Mouse (Mus musculus) forebrain, embryonic 12.5 days (tissue): ENCODE results near the gene Mgl2. TPM values are rescaled to one million over a fixed set of nuclear protein-coding genes. Genes with fewer than 3 reads are reported as not detected.

Source experiments
- ATAC-seq: fragments of 200-750 bp; cut with Nextera tagmentation; 2 replicates; pipeline ENCODE4 v1.8.0; 2017; ENCODE audit warnings: moderate TSS enrichment; ENCODE audit not compliant: low FRiP score
- H3K27ac ChIP-seq: fragments of 300-500 bp; sonication (generic); 2 replicates; pipeline ENCODE4 v1.5.1; 2016; ENCODE audit warnings: mild to moderate bottlenecking
- H3K27me3 ChIP-seq: fragments of 300-500 bp; sonication (generic); 2 replicates; pipeline ENCODE4 v1.6.1; 2016; ENCODE audit warnings: mild to moderate bottlenecking
- H3K36me3 ChIP-seq: fragments of 300-500 bp; sonication (generic); replicated peaks from 2 replicates; pipeline ENCODE4 v1.6.1; 2016; ENCODE audit warnings: mild to moderate bottlenecking
- H3K4me1 ChIP-seq: fragments of 300-500 bp; sonication (generic); 2 replicates; pipeline ENCODE4 v1.6.1; 2016
- H3K4me2 ChIP-seq: fragments of 300-500 bp; sonication (generic); 2 replicates; pipeline ENCODE4 v1.6.1; 2016; ENCODE audit warnings: mild to moderate bottlenecking, moderate library complexity
- H3K4me3 ChIP-seq: fragments of 300-500 bp; sonication (generic); replicated peaks from 2 replicates; pipeline ENCODE4 v1.5.1; 2016; ENCODE audit warnings: mild to moderate bottlenecking
- H3K9ac ChIP-seq: fragments of 300-500 bp; sonication (generic); 2 replicates; pipeline ENCODE4 v1.6.1; 2016; ENCODE audit warnings: mild to moderate bottlenecking
- H3K9me3 ChIP-seq: fragments of 300-500 bp; sonication (generic); 2 replicates; pipeline ENCODE4 v1.6.1; 2016
- WGBS: fragments of 180-500 bp; shearing (Covaris S2); methylation state at CpG from one replicate; pipeline ENCODE4 v1.1.7; 2016; 5-methylcytosine and 5-hydroxymethylcytosine counted together
- polyA plus RNA-seq: library from polyadenylated mRNA; unstranded; fragments of >200 nt; fragmentation: Nextera tagmentation; extraction: Ambion mirVana; gene quantifications from 2 replicates; pipeline ENCODE4 v1.2.1, GENCODE M21; 2016

The Mgl2 gene
- not detected in 2 replicates for polyA plus RNA-seq

GRCm38 (mm10) chr11:70129926-70130379 is at the start of gene Mgl2:
Gene Mgl2 (plus strand): TSS chr11:70130329.
- no peaks in the 10 kb centered on the region for H3K9me3 ChIP-seq
- WGBS, result 86% methylated on average over 9 of the region's 9 CpGs
- H3K27me3 ChIP-seq, result no peaks in the 10 kb centered on the region
- no peak within 1 kb of the TSS for H3K4me2 ChIP-seq
- no peak within 1 kb of the TSS for H3K27ac ChIP-seq
- H3K9ac ChIP-seq, result no peak within 1 kb of the TSS
- H3K36me3 ChIP-seq, result no peaks in the 10 kb centered on the region
- H3K4me1 ChIP-seq, result no peaks in the 10 kb centered on the region
- H3K4me3 ChIP-seq, result no peak within 1 kb of the TSS
- ATAC-seq, result no peak

- H3K36me3 ChIP-seq, result no peaks in the 10 kb centered on the region
- no peak overlapping the region for H3K4me2 ChIP-seq
- no peaks in the 10 kb centered on the region for H3K27me3 ChIP-seq
- H3K4me1 ChIP-seq, result no peaks in the 10 kb centered on the region; the same call in 1 of the 2 replicates
- WGBS, result 82% methylated on average over 15 of the region's 15 CpGs
- no peak overlapping the region for H3K9ac ChIP-seq
- ATAC-seq, result no peak
- no peaks in the 10 kb centered on the region for H3K9me3 ChIP-seq
- no peak overlapping the region for H3K4me3 ChIP-seq
- no peak overlapping the region for H3K27ac ChIP-seq
These were observed 49.1 kb upstream of the Mgl2 start for GRCm38 (mm10) chr11:70080803-70081590.

GRCm38 (mm10) chr11:70084563-70084962 is 45.6 kb upstream of the Mgl2 start:
- no peak overlapping the region for H3K4me2 ChIP-seq
- H3K4me3 ChIP-seq, result no peak overlapping the region
- no peak overlapping the region for H3K9ac ChIP-seq
- H3K9me3 ChIP-seq, result no peaks in the 10 kb centered on the region
- 81% methylated on average over 8 of the region's 8 CpGs for WGBS
- no peak for ATAC-seq
- no peaks in the 10 kb centered on the region; the same call in 1 of the 2 replicates for H3K4me1 ChIP-seq
- H3K27me3 ChIP-seq, result no peaks in the 10 kb centered on the region
- H3K27ac ChIP-seq, result no peak overlapping the region
- no peaks in the 10 kb centered on the region for H3K36me3 ChIP-seq

GRCm38 (mm10) chr11:70091986-70092783 is 37.9 kb upstream of the Mgl2 start, which contains the start of gene Asgr2:
Gene Asgr2 (plus strand): TSS chr11:70092644.
- Histone ChIP-seq H3K27ac (no peak within 1 kb of the TSS), H3K9ac (no peak within 1 kb of the TSS), H3K36me3 (no peaks in the 10 kb centered on the region), H3K4me1 (no peaks in the 10 kb centered on the region), H3K9me3 (no peaks in the 10 kb centered on the region), H3K4me3 (no peak within 1 kb of the TSS), H3K4me2 (no peak within 1 kb of the TSS), H3K27me3 (no peaks in the 10 kb centered on the region)
- WGBS, result 84% methylated on average over 12 of the region's 12 CpGs
- no peak for ATAC-seq

GRCm38 (mm10) chr11:70097396-70097795 is 32.7 kb upstream of the Mgl2 start:
- Histone ChIP-seq H3K4me2 (no peak overlapping the region), H3K4me3 (no peak overlapping the region), H3K4me1 (no peaks in the 10 kb centered on the region), H3K27ac (no peak overlapping the region), H3K36me3 (no peaks in the 10 kb centered on the region), H3K27me3 (no peaks in the 10 kb centered on the region), H3K9ac (no peak overlapping the region), H3K9me3 (no peaks in the 10 kb centered on the region)
- WGBS, result 82% methylated on average over 11 of the region's 11 CpGs
- no peak for ATAC-seq

- no peak overlapping the region for H3K4me3 ChIP-seq
- no peaks in the 10 kb centered on the region for H3K27me3 ChIP-seq
- 84% methylated on average over 2 of the region's 2 CpGs for WGBS
- no peak for ATAC-seq
- H3K4me2 ChIP-seq, result no peak overlapping the region
- no peaks in the 10 kb centered on the region for H3K36me3 ChIP-seq
- H3K9me3 ChIP-seq, result no peaks in the 10 kb centered on the region
- no peak overlapping the region for H3K9ac ChIP-seq
- H3K4me1 ChIP-seq, result no peaks in the 10 kb centered on the region
- no peak overlapping the region for H3K27ac ChIP-seq
These were observed 31.0 kb upstream of the Mgl2 start for GRCm38 (mm10) chr11:70099102-70099501.

- Histone ChIP-seq H3K4me3 (no peak overlapping the region), H3K27ac (no peak overlapping the region), H3K4me1 (no peaks in the 10 kb centered on the region), H3K27me3 (no peaks in the 10 kb centered on the region), H3K9me3 (no peaks in the 10 kb centered on the region), H3K9ac (no peak overlapping the region), H3K36me3 (no peaks in the 10 kb centered on the region), H3K4me2 (no peak overlapping the region)
- WGBS, result 85% methylated on average over 2 of the region's 2 CpGs
- ATAC-seq, result no peak
These were observed 30.3 kb upstream of the Mgl2 start for GRCm38 (mm10) chr11:70099809-70100208.

- H3K9me3 ChIP-seq, result no peaks in the 10 kb centered on the region
- no peaks in the 10 kb centered on the region for H3K4me1 ChIP-seq
- no peak overlapping the region for H3K4me3 ChIP-seq
- no peak overlapping the region for H3K4me2 ChIP-seq
- no peak overlapping the region for H3K27ac ChIP-seq
- H3K9ac ChIP-seq, result no peak overlapping the region
- WGBS, result 83% methylated on average over 14 of the region's 14 CpGs
- no peaks in the 10 kb centered on the region for H3K27me3 ChIP-seq
- ATAC-seq, result no peak
- no peaks in the 10 kb centered on the region for H3K36me3 ChIP-seq
These were observed 26.3 kb upstream of the Mgl2 start for GRCm38 (mm10) chr11:70103701-70104315.

- H3K27me3 ChIP-seq, result no peaks in the 10 kb centered on the region
- H3K4me1 ChIP-seq, result no peaks in the 10 kb centered on the region
- ATAC-seq, result no peak
- WGBS, result 71% methylated on average over 8 of the region's 8 CpGs
- no peak overlapping the region for H3K9ac ChIP-seq
- H3K9me3 ChIP-seq, result no peaks in the 10 kb centered on the region
- H3K4me2 ChIP-seq, result no peak overlapping the region
- no peak overlapping the region for H3K27ac ChIP-seq
- H3K4me3 ChIP-seq, result no peak overlapping the region
- no peaks in the 10 kb centered on the region for H3K36me3 ChIP-seq
These were observed 23.0 kb upstream of the Mgl2 start for GRCm38 (mm10) chr11:70107085-70107484.

- no peak for ATAC-seq
- no peak overlapping the region for H3K9ac ChIP-seq
- WGBS, result 75% methylated on average over 3 of the region's 3 CpGs
- H3K36me3 ChIP-seq, result no peaks in the 10 kb centered on the region
- H3K27ac ChIP-seq, result no peak overlapping the region
- no peak overlapping the region for H3K4me2 ChIP-seq
- no peak overlapping the region for H3K4me3 ChIP-seq
- H3K27me3 ChIP-seq, result no peaks in the 10 kb centered on the region; the same call in 1 of the 2 replicates
- H3K9me3 ChIP-seq, result no peaks in the 10 kb centered on the region
- H3K4me1 ChIP-seq, result no peaks in the 10 kb centered on the region
These were observed 20.0 kb upstream of the Mgl2 start for GRCm38 (mm10) chr11:70110146-70110545.

- Histone ChIP-seq H3K4me3 (no peak overlapping the region), H3K4me2 (no peak overlapping the region), H3K27ac (no peak overlapping the region), H3K36me3 (no peaks in the 10 kb centered on the region), H3K4me1 (no peaks in the 10 kb centered on the region), H3K9ac (no peak overlapping the region), H3K27me3 (no peaks in the 10 kb centered on the region; the same call in 1 of the 2 replicates), H3K9me3 (no peaks in the 10 kb centered on the region)
- ATAC-seq, result no peak
- WGBS, result 81% methylated on average over 4 of the region's 4 CpGs
These were observed 15.6 kb upstream of the Mgl2 start for GRCm38 (mm10) chr11:70114562-70114961.

GRCm38 (mm10) chr11:70115901-70116300 is 14.2 kb upstream of the Mgl2 start:
- no peaks in the 10 kb centered on the region for H3K4me1 ChIP-seq
- ATAC-seq, result no peak
- WGBS, result 91% methylated on average over 3 of the region's 3 CpGs
- 0 out of 2 replicates have a peak, but pooled peaks cover 5% of the 10 kb centered on the region for H3K9me3 ChIP-seq
- H3K27me3 ChIP-seq, result no peaks in the 10 kb centered on the region; the same call in 1 of the 2 replicates
- H3K27ac ChIP-seq, result no peak overlapping the region
- no peak overlapping the region for H3K4me3 ChIP-seq
- H3K4me2 ChIP-seq, result no peak overlapping the region
- H3K36me3 ChIP-seq, result no peaks in the 10 kb centered on the region
- no peak overlapping the region for H3K9ac ChIP-seq
